Mouse (Mus musculus) liver, postnatal 0 days (tissue): Measurements from ENCODE around the gene Gm2174. TPM values are rescaled to one million over a fixed set of nuclear protein-coding genes. Genes with fewer than 3 reads are reported as not detected.

ENCODE experiments used
- ATAC-seq: fragments of 200-750 bp; cut with Nextera tagmentation; 2 replicates; pipeline ENCODE4 v1.8.0; 2017; ENCODE audit warnings: mild to moderate bottlenecking, moderate library complexity
- DNase-seq: peaks from one replicate; pipeline ENCODE4 v3.0.0-alpha.2; 2016
- H3K27ac ChIP-seq: fragments of 300-500 bp; sonication (generic); 2 replicates; pipeline ENCODE4 v1.5.1; 2014; ENCODE audit warnings: antibody characterized with exemption, moderate library complexity, mild to moderate bottlenecking, low read depth
- H3K27me3 ChIP-seq: fragments of 300-500 bp; sonication (generic); 2 replicates; pipeline ENCODE4 v1.6.1; 2014; ENCODE audit warnings: low read length, control low read depth, mixed read lengths; ENCODE audit not compliant: insufficient read depth
- H3K36me3 ChIP-seq: fragments of 300-500 bp; sonication (generic); replicated peaks from 2 replicates; pipeline ENCODE4 v1.6.1; 2014; ENCODE audit warnings: mild to moderate bottlenecking, control low read depth, low read length, moderate library complexity, mixed read lengths; ENCODE audit not compliant: insufficient read depth
- H3K4me1 ChIP-seq: fragments of 300-500 bp; sonication (generic); 2 replicates; pipeline ENCODE4 v1.6.1; 2014; ENCODE audit warnings: antibody characterized with exemption, mild to moderate bottlenecking, control low read depth; ENCODE audit not compliant: insufficient read depth
- H3K4me2 ChIP-seq: fragments of 300-500 bp; sonication (generic); 2 replicates; pipeline ENCODE4 v1.6.1; 2014; ENCODE audit warnings: low read depth, mild to moderate bottlenecking, low read length, moderate library complexity, mixed read lengths
- H3K4me3 ChIP-seq: fragments of 300-500 bp; sonication (generic); 2 replicates; pipeline ENCODE4 v1.5.1; 2014; ENCODE audit warnings: low read depth, low read length
- H3K9ac ChIP-seq: fragments of 300-500 bp; sonication (generic); replicated peaks from 2 replicates; pipeline ENCODE4 v1.6.1; 2014; ENCODE audit warnings: mild to moderate bottlenecking, moderate library complexity
- H3K9me3 ChIP-seq: fragments of 300-500 bp; sonication (generic); 2 replicates; pipeline ENCODE4 v1.6.1; 2016; ENCODE audit warnings: mild to moderate bottlenecking, control low read depth, low read length, mixed read lengths
- CTCF ChIP-seq: sonication (generic); IDR thresholded peaks from 2 replicates; pipeline ENCODE4 v1.5.1; 2016; ENCODE audit warnings: antibody characterized with exemption, low read depth
- EP300 ChIP-seq: IDR thresholded peaks from 2 replicates; pipeline ENCODE4 v1.6.1; 2016; ENCODE audit warnings: antibody characterized with exemption, low read depth, mild to moderate bottlenecking
- WGBS: fragments of 180-500 bp; shearing (Covaris S2); extraction: QIAGEN DNeasy Blood & Tissue Kit; methylation state at CpG from one replicate; pipeline ENCODE4 v1.1.7; 2014; ENCODE audit not compliant: insufficient replicate concordance; 5-methylcytosine and 5-hydroxymethylcytosine counted together
- polyA plus RNA-seq: library from polyadenylated mRNA; unstranded; fragments of >200 nt; fragmentation: Nextera tagmentation; extraction: Ambion mirVana; gene quantifications from 2 replicates; pipeline ENCODE4 v1.2.1, GENCODE M21; 2015

Gm2174 gene
- polyA plus RNA-seq, 1 experiment from 2014 or later = 0.90 TPM

GRCm38 (mm10) chrX:56462020-56462933 lies 14.5 kb downstream of the Gm2174 start:
- peak overlapping the region; percentile 40; the same call in 1 of the 2 replicates for H3K27ac ChIP-seq
- H3K4me1 ChIP-seq = 0 out of 2 replicates have a peak, but pooled peaks cover 5% of the 10 kb centered on the region
- no peaks in the 10 kb centered on the region; the same call in 1 of the 2 replicates for H3K36me3 ChIP-seq
- no peak for TF ChIP-seq CTCF
- no peak for TF ChIP-seq EP300
- no peaks in the 10 kb centered on the region for H3K27me3 ChIP-seq
- DNase-seq = no peak
- ATAC-seq = no peak
- H3K9ac ChIP-seq = no peak overlapping the region
- 45% methylated on average over 14 of the region's 14 CpGs for WGBS
- H3K4me2 ChIP-seq = 0 out of 2 replicates have a peak overlapping the region, but pooled peaks have one; percentile 11
- H3K9me3 ChIP-seq = no peaks in the 10 kb centered on the region
- no peak overlapping the region for H3K4me3 ChIP-seq

- TF ChIP-seq CTCF (no peak), EP300 (peak; percentile 53; the same call in 1 of the 2 replicates)
- DNase-seq = no peak
These were observed 17.1 kb downstream of the Gm2174 start for GRCm38 (mm10) chrX:56464906-56465305.

GRCm38 (mm10) chrX:56467688-56468087 lies 19.9 kb downstream of the Gm2174 start:
- Histone ChIP-seq H3K36me3 (no peaks in the 10 kb centered on the region), H3K4me1 (0 out of 2 replicates have a peak, but pooled peaks cover 5% of the 10 kb centered on the region), H3K9me3 (no peaks in the 10 kb centered on the region), H3K9ac (no peak overlapping the region), H3K27ac (no peak overlapping the region), H3K4me2 (no peak overlapping the region), H3K4me3 (no peak overlapping the region), H3K27me3 (no peaks in the 10 kb centered on the region)
- TF ChIP-seq CTCF (no peak), EP300 (no peak)
- WGBS = 73% methylated on average over 4 of the region's 4 CpGs
- ATAC-seq = no peak
- DNase-seq = no peak

More at GRCm38 (mm10) chrX:56464906-56465305, 17.1 kb downstream of the Gm2174 start:
- Histone ChIP-seq H3K4me2 (no peak overlapping the region), H3K27ac (no peak overlapping the region), H3K9me3 (no peaks in the 10 kb centered on the region), H3K36me3 (no peaks in the 10 kb centered on the region; the same call in 1 of the 2 replicates), H3K27me3 (no peaks in the 10 kb centered on the region), H3K9ac (no peak overlapping the region), H3K4me3 (no peak overlapping the region), H3K4me1 (0 out of 2 replicates have a peak, but pooled peaks cover 5% of the 10 kb centered on the region)
- no peak for ATAC-seq
- WGBS = 52% methylated on average over 1 of the region's 1 CpGs

GRCm38 (mm10) chrX:56468422-56468821 lies 20.7 kb downstream of the Gm2174 start:
- Histone ChIP-seq H3K4me2 (no peak overlapping the region), H3K27me3 (no peaks in the 10 kb centered on the region), H3K27ac (no peak overlapping the region), H3K9ac (no peak overlapping the region), H3K9me3 (no peaks in the 10 kb centered on the region), H3K36me3 (no peaks in the 10 kb centered on the region), H3K4me1 (0 out of 2 replicates have a peak, but pooled peaks cover 5% of the 10 kb centered on the region), H3K4me3 (no peak overlapping the region)
- 65% methylated on average over 6 of the region's 6 CpGs for WGBS
- no peak for DNase-seq
- TF ChIP-seq EP300 = no peak
- no peak for TF ChIP-seq CTCF
- no peak for ATAC-seq

- Histone ChIP-seq H3K27ac (no peak overlapping the region), H3K4me2 (no peak overlapping the region), H3K9me3 (no peaks in the 10 kb centered on the region), H3K36me3 (no peaks in the 10 kb centered on the region), H3K9ac (no peak overlapping the region), H3K4me1 (no peaks in the 10 kb centered on the region), H3K4me3 (no peak overlapping the region), H3K27me3 (no peaks in the 10 kb centered on the region)
- TF ChIP-seq CTCF (no peak), EP300 (no peak)
- ATAC-seq (no peak), DNase-seq (no peak)
- 60% methylated on average over 8 of the region's 8 CpGs for WGBS
These were observed 26.3 kb downstream of the Gm2174 start for GRCm38 (mm10) chrX:56474035-56474434.

GRCm38 (mm10) chrX:56477553-56477952 lies 29.8 kb downstream of the Gm2174 start:
- ATAC-seq (no peak), DNase-seq (no peak)
- Histone ChIP-seq H3K9ac (no peak overlapping the region), H3K36me3 (0 out of 2 replicates have a peak, but pooled peaks cover 5% of the 10 kb centered on the region), H3K27me3 (no peaks in the 10 kb centered on the region), H3K9me3 (no peaks in the 10 kb centered on the region), H3K4me2 (no peak overlapping the region), H3K27ac (no peak overlapping the region), H3K4me3 (no peak overlapping the region), H3K4me1 (no peaks in the 10 kb centered on the region)
- WGBS = 78% methylated on average over 3 of the region's 3 CpGs
- TF ChIP-seq CTCF (no peak), EP300 (no peak)
